Mouse (Mus musculus): ENCODE measurements around the gene Abhd6.

Abhd6 gene

GRCm38 (mm10) chr14:8030535-8030934, 27.8 kb downstream of the Abhd6 start:
- DNase-seq (ENCODE audit: low spot score in 2 of 2): no peak

GRCm38 (mm10) chr14:8032087-8032944, 29.6 kb downstream of the Abhd6 start:
- DNase-seq (ENCODE audit: low spot score in 2 of 2): peak; percentile 56 to 66

- DNase-seq (ENCODE audit: low spot score in 2 of 2): no peak
Observed at GRCm38 (mm10) chr14:8034561-8034960, 31.9 kb downstream of the Abhd6 start.

- no peak for DNase-seq (ENCODE audit: low spot score in 2 of 2)
Observed at GRCm38 (mm10) chr14:8035951-8036350, 33.2 kb downstream of the Abhd6 start.

- no peak for DNase-seq (ENCODE audit: low spot score in 2 of 2)
Observed at GRCm38 (mm10) chr14:8036406-8036805, 33.7 kb downstream of the Abhd6 start.

- no peak for DNase-seq (ENCODE audit: low spot score in 2 of 2)
Observed at GRCm38 (mm10) chr14:8038150-8038549, 35.4 kb downstream of the Abhd6 start.

- DNase-seq (ENCODE audit: low spot score in 2 of 2): peak; percentile 62 to 69
Observed at GRCm38 (mm10) chr14:8038791-8039448, 36.2 kb downstream of the Abhd6 start.

GRCm38 (mm10) chr14:8040179-8040578, 37.5 kb downstream of the Abhd6 start:
- no peak for DNase-seq (ENCODE audit: low spot score in 2 of 2)

GRCm38 (mm10) chr14:8040911-8041678, 38.4 kb downstream of the Abhd6 start:
- no peak for DNase-seq (ENCODE audit: low spot score in 2 of 2)

- no peak for DNase-seq (ENCODE audit: low spot score in 2 of 2)
Observed at GRCm38 (mm10) chr14:8042120-8042519, 39.4 kb downstream of the Abhd6 start.

GRCm38 (mm10) chr14:8042577-8042976, 39.9 kb downstream of the Abhd6 start:
- DNase-seq (ENCODE audit: low spot score in 2 of 2): no peak

- peak in 1 of 2 experiments; percentile 35 for DNase-seq (ENCODE audit: low spot score in 2 of 2)
Observed at GRCm38 (mm10) chr14:8044330-8044729, 41.6 kb downstream of the Abhd6 start.

GRCm38 (mm10) chr14:8044786-8045185, 42.1 kb downstream of the Abhd6 start:
- no peak for DNase-seq (ENCODE audit: low spot score in 2 of 2)

GRCm38 (mm10) chr14:8045187-8045846, 42.6 kb downstream of the Abhd6 start:
- DNase-seq (ENCODE audit: low spot score in 2 of 2): no peak

- no peak for DNase-seq (ENCODE audit: low spot score in 2 of 2)
Observed at GRCm38 (mm10) chr14:8046839-8047238, 44.1 kb downstream of the Abhd6 start.

- DNase-seq (ENCODE audit: low spot score in 2 of 2): no peak
Observed at GRCm38 (mm10) chr14:8049334-8049733, 46.6 kb downstream of the Abhd6 start.

- DNase-seq (ENCODE audit: low spot score in 2 of 2): no peak
Observed at GRCm38 (mm10) chr14:8051869-8052268, 49.2 kb downstream of the Abhd6 start.

GRCm38 (mm10) chr14:8052661-8053060, 50.0 kb downstream of the Abhd6 start:
- DNase-seq (ENCODE audit: low spot score in 2 of 2): no peak

- DNase-seq (ENCODE audit: low spot score in 2 of 2): no peak
Observed at GRCm38 (mm10) chr14:8054310-8055102, 51.8 kb downstream of the Abhd6 start.

GRCm38 (mm10) chr14:8056076-8056475, 53.4 kb downstream of the Abhd6 start:
- DNase-seq (ENCODE audit: low spot score in 2 of 2): no peak

GRCm38 (mm10) chr14:8059938-8060337, 57.2 kb downstream of the Abhd6 start:
- no peak for DNase-seq (ENCODE audit: low spot score in 2 of 2)

All from frontal cortex, postnatal 36 days (tissue).